Mouse (Mus musculus) heart, adult 8-10 months (tissue): Measurements from ENCODE around the gene Shroom1. TPM values are rescaled to one million over a fixed set of nuclear protein-coding genes. Genes with fewer than 3 reads are reported as not detected.

Experiments
- DNase-seq: peaks from one replicate; pipeline ENCODE4 v3.0.0; 2022; ENCODE audit warnings: low spot score
- microRNA-seq: library from miRNA; unstranded; fragments of <30 nt; microRNA quantifications from one replicate; pipeline ENCODE4 v1.2.0, GENCODE M21; 2022
- total RNA-seq, 4 experiments: library from RNA; stranded (reverse); gene quantifications; 2 replicates each; pipeline ENCODE4 v1.2.4; 2022

Gene Shroom1
- total RNA-seq, 4 experiments from 2014 or later: 0.57 to 0.82 (median 0.73) TPM

DNA sequence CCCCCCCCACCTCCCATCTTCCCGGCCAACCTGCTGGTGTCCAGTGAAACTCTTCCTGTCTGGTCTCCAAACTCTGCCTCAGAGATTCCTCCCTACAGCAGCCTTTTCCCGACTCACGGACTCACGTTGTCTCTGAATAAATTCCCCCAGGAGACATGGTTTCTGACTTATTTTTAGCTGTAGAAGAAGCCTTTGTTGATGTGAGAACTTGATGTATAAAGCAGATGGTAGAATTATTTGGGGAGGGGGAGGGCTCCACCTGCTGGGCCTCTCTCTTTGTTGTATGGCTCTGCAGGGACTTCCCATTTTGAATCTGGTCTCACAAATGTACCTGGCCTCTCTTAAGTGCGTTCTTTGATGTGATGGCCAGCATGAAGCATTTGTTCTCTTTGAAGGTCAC lies 53.3 kb downstream of the Shroom1 start:
- DNase-seq: no peak

GRCm38 (mm10) chr11:53516775-53517627 lies 60.0 kb downstream of the Shroom1 start:
- DNase-seq: no peak

Small RNA genes within 50 kb of the gene (microRNA-seq; reads per million reads assigned to microRNA genes)
- not detected for gene Mir6920

Other genes with a start within 250 kb of the Shroom1 start
- 100 to 1,000 TPM; 113 to 135 (median 122) TPM for gene Hspa4, start 156.7 kb upstream of the Shroom1 start, total RNA-seq
- gene Zcchc10, start 132.5 kb upstream of the Shroom1 start, total RNA-seq: 10 to 100 TPM in 1 of 4 experiments, 1 to 10 TPM in 3; 6.6 to 10.6 (median 6.7) TPM
- 10 to 100 TPM; 73.2 to 91.8 (median 82.4) TPM for gene Aff4, start 106.4 kb upstream of the Shroom1 start, total RNA-seq
- gene Leap2, start 34.0 kb upstream of the Shroom1 start, total RNA-seq: not detected
- 1,000 to 10,000 TPM; 2,591 to 2,839 (median 2,740) TPM for gene Uqcrq, start 26.4 kb upstream of the Shroom1 start, total RNA-seq
- under 1 TPM; 0.14 to 0.44 (median 0.29) TPM for gene Gdf9, start 26.2 kb upstream of the Shroom1 start, total RNA-seq
- gene Gm10447, start 95 bp upstream of the Shroom1 start, total RNA-seq: not detected
- gene Gm9837, start 13.3 kb downstream of the Shroom1 start, total RNA-seq: not detected
- gene Gm9945, start 23.0 kb downstream of the Shroom1 start, total RNA-seq: not detected
- gene Sowaha, start 23.1 kb downstream of the Shroom1 start, total RNA-seq: under 1 TPM; 0.22 to 0.44 (median 0.34) TPM
- 10 to 100 TPM; 22.3 to 27.2 (median 25.6) TPM for gene Sept8, start 62.1 kb downstream of the Shroom1 start, total RNA-seq
- gene Kif3a, start 110.2 kb downstream of the Shroom1 start, total RNA-seq: 10 to 100 TPM in 1 of 4 experiments, 1 to 10 TPM in 3; 8.2 to 10.3 (median 8.8) TPM
- not detected for gene Il4, start 161.5 kb downstream of the Shroom1 start, total RNA-seq
- gene Il13, start 177.5 kb downstream of the Shroom1 start, total RNA-seq: not detected